Mouse (Mus musculus) heart, adult 2 months (tissue): ENCODE measurements around the gene Glrx2.

Source experiments
- CTCF ChIP-seq: fragments of 200-600 bp; IDR thresholded peaks from 2 replicates; pipeline ENCODE4 v1.8.1; 2022; ENCODE audit warnings: antibody characterized with exemption, mild to moderate bottlenecking, moderate library complexity
- POLR2A ChIP-seq: fragments of 200-500 bp; IDR thresholded peaks from 2 replicates; pipeline ENCODE4 v1.6.1; 2011; ENCODE audit warnings: mild to moderate bottlenecking, low read depth, low read length, control low read depth; ENCODE audit not compliant: insufficient read depth

GRCm38 (mm10) chr1:143764443-143764842, 48.3 kb downstream of the Glrx2 start:
- no peak for TF ChIP-seq POLR2A
- TF ChIP-seq CTCF = peak; percentile 40
